Mouse (Mus musculus): Measurements from ENCODE around the gene Gm20388. TPM values are rescaled to one million over a fixed set of nuclear protein-coding genes. Genes with fewer than 3 reads are reported as not detected.
A peak's percentile ranks its signal among the peaks of the same experiment; 100 is the strongest.

Gm20388 gene
- polyA plus RNA-seq, 1 experiment from 2014 or later, result 2.5 TPM

DNA sequence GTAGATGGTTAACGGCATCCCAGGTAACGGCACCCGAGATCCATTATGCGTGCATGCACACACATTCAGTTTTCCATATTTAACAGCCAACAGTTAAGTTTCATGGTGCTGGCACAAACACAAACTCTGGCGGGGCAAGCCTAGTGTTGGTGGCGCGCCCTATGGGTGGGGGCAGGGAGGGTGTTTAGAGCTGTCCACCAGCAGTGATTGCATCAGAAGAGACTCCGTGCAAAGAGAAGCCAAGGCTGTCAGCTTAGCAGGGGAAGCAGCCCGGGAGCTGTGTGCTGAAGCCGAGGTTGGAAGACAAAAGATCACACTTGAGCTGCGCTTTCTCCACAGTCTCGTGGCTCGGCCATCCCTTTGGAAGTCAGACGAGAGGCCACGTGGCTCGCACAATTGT is 2178.0 kb downstream of the Gm20388 start:
- DNase-seq (ENCODE audit: low spot score), result no peak
- H3K27me3 ChIP-seq (ENCODE audit: low read depth, poor library complexity, severe bottlenecking), result no peaks in the 10 kb centered on the region
- peaks cover 22% of the 10 kb centered on the region; the same call in 1 of the 2 replicates for H3K4me1 ChIP-seq
- H3K27ac ChIP-seq, result no peak overlapping the region
- WGBS, result 90% methylated on average over 16 of the region's 16 CpGs
- no peaks in the 10 kb centered on the region for H3K36me3 ChIP-seq
- no peaks in the 10 kb centered on the region for H3K9me3 ChIP-seq (replicated peaks)
- H3K4me3 ChIP-seq, result no peak overlapping the region

DNA sequence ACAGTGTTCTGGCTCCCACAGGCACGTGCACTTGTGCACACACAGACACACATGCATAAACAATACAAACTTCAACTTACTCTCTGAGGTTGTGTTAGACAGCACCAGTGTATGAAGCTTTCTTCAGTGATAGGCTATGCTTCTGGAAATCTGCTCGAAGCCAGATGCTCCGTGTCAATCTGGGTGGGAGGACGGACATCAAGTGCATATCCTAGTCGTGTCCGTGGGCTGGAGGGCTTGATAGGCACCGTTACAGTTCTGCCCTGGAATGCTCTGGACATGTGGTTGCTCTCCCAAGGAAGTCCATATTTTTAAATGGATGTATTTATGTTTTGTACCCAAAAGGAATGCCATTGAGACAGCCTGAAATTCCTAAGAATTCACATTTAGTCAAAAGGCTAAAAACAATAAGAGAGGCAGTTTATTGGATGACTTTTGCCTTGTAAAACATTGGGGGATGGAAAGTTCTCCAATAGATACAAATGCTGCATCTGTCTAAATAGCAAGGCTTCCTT is 2178.6 kb downstream of the Gm20388 start:
- Histone ChIP-seq H3K4me3 (no peak overlapping the region), H3K27ac (no peak overlapping the region), H3K4me1 (peaks cover 22% of the 10 kb centered on the region; the same call in 1 of the 2 replicates), H3K9me3 (replicated peaks) (no peaks in the 10 kb centered on the region), H3K36me3 (no peaks in the 10 kb centered on the region), H3K27me3 (ENCODE audit: low read depth, poor library complexity, severe bottlenecking) (no peaks in the 10 kb centered on the region)
- no peak for DNase-seq (ENCODE audit: low spot score)
- WGBS, result 94% methylated on average over 7 of the region's 7 CpGs

DNA sequence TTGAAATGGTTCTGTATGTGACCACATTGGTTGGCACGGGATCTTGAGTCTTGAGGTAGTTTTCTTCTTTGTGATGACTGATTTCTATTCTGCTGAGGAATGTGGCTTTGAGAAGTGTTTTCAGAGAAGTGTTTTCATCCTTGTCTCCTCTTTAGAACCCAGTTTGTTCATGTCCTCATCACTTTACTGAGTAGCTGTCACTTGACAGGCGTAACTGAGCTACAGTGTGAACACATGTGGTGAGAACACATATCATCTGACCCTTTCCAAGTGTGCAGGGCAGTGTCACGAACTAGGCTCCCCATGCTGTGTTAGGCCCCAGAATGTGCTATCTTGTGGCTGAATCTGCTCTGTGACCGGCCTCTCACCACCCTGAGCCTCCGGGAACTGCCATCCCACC is 2181.8 kb downstream of the Gm20388 start:
- DNase-seq (ENCODE audit: low spot score), result no peak
- 0 out of 2 replicates have a peak, but pooled peaks cover 6% of the 10 kb centered on the region for H3K4me1 ChIP-seq
- no peaks in the 10 kb centered on the region for H3K9me3 ChIP-seq (replicated peaks)
- H3K36me3 ChIP-seq, result no peaks in the 10 kb centered on the region
- H3K27me3 ChIP-seq (ENCODE audit: low read depth, poor library complexity, severe bottlenecking), result no peaks in the 10 kb centered on the region
- H3K27ac ChIP-seq, result no peak overlapping the region
- 84% methylated on average over 5 of the region's 5 CpGs for WGBS
- no peak overlapping the region for H3K4me3 ChIP-seq

DNA sequence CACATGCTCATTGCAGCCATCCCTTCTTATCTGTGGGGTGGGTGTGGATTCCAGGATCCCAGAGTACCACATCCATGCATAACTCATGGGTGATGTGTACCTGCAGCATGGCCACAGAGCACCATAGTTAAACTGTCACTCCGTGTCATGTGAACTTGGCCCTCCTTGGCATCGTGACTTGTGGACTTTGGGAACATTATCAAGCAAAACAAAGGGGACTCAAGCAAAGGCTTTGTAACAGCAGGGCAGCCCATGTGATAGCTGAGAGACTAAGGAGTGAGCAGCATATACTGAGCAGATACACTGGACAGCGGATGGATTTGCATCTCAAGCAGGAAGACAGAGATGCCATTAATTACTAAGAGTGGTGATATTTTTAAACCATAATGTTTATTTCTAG is 2188.1 kb downstream of the Gm20388 start:
- H3K27ac ChIP-seq, result no peak overlapping the region
- H3K4me1 ChIP-seq, result peaks cover 16% of the 10 kb centered on the region
- no peak for DNase-seq (ENCODE audit: low spot score)
- no peaks in the 10 kb centered on the region for H3K36me3 ChIP-seq
- H3K27me3 ChIP-seq (ENCODE audit: low read depth, poor library complexity, severe bottlenecking), result no peaks in the 10 kb centered on the region
- 87% methylated on average over 3 of the region's 3 CpGs for whole genome bisulfite sequencing
- H3K9me3 ChIP-seq (replicated peaks), result no peaks in the 10 kb centered on the region
- no peak overlapping the region for H3K4me3 ChIP-seq

DNA sequence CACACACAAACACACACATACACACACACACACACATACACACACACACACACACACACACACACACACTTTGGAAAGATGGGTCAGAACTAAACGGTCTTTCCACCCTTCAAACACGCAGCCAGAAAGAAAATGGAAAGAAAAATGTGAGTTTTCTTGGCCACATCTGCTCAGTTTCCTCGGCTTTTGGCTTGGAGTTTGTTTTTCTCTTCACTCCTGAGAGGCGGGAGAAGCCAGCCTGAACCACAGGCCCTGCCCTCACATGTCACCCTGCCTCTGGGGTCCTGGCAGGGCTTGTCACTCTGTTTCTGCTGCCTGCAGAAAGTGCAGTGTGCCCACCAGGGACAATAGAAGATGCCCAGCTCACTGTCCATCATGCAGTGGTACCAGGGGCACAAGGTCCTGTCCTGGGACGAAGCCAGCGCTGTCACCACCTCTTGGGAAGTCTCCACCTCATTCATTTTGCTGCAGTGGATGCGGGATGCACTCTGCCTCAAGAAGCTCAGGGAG is 2189.1 kb downstream of the Gm20388 start:
- Histone ChIP-seq H3K4me3 (no peak overlapping the region), H3K36me3 (no peaks in the 10 kb centered on the region), H3K4me1 (peaks cover 20% of the 10 kb centered on the region), H3K27ac (no peak overlapping the region), H3K27me3 (ENCODE audit: low read depth, poor library complexity, severe bottlenecking) (no peaks in the 10 kb centered on the region), H3K9me3 (replicated peaks) (no peaks in the 10 kb centered on the region)
- WGBS, result 76% methylated on average over 7 of the region's 7 CpGs
- no peak for DNase-seq (ENCODE audit: low spot score)

DNA sequence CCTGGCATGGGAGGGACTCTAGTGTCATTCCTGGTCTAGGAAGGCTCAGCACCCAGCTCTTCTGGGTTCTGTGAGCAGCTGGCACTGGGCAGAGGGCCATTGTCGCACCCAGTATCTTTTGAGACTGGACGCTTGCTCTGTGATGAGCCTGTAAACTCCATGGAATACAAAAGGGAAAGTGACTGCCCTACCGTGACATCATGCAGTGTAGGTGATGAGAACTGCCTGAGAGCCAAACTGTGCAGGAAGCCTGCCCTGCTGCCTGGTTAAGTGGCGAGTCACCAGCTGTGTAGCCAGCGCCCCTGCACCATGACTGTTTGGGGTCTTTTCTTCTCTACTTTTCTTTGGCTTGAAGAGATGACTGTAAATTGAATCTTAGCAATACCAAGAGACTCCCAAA is 2191.2 kb downstream of the Gm20388 start:
- DNase-seq (ENCODE audit: low spot score), result no peak
- no peaks in the 10 kb centered on the region for H3K36me3 ChIP-seq
- H3K9me3 ChIP-seq (replicated peaks), result no peaks in the 10 kb centered on the region
- H3K4me3 ChIP-seq, result no peak overlapping the region
- peaks cover 33% of the 10 kb centered on the region for H3K4me1 ChIP-seq
- 77% methylated on average over 5 of the region's 5 CpGs for WGBS
- no peaks in the 10 kb centered on the region for H3K27me3 ChIP-seq (ENCODE audit: low read depth, poor library complexity, severe bottlenecking)
- H3K27ac ChIP-seq, result no peak overlapping the region; the same call in 1 of the 2 replicates

DNA sequence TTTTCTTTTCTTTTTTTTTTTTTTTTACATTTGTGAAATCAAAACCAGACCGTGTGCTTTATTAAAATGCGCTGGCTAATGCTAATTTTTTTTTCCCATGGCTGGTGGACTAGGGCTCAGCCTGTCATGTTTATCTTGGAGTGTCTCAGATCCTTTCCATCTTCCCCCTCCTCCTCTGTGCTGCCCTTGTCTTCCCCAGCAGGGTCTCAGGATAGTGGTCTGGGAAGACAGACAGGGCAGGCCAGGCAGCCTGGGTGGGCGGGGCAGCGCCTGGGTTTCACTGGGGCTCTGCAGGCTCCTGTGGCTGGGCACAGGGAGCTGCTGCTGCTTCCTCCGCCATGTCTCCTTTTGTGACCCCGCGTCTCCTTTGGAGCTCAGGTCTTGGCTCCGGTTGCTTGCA is 2191.6 kb downstream of the Gm20388 start:
- Histone ChIP-seq H3K27me3 (ENCODE audit: low read depth, poor library complexity, severe bottlenecking) (no peaks in the 10 kb centered on the region), H3K27ac (peak overlapping the region; percentile 61), H3K4me3 (no peak overlapping the region), H3K36me3 (no peaks in the 10 kb centered on the region), H3K9me3 (replicated peaks) (no peaks in the 10 kb centered on the region), H3K4me1 (peaks cover 35% of the 10 kb centered on the region)
- 35% methylated on average over 8 of the region's 8 CpGs for WGBS
- peak; percentile 41 for DNase-seq (ENCODE audit: low spot score)

DNA sequence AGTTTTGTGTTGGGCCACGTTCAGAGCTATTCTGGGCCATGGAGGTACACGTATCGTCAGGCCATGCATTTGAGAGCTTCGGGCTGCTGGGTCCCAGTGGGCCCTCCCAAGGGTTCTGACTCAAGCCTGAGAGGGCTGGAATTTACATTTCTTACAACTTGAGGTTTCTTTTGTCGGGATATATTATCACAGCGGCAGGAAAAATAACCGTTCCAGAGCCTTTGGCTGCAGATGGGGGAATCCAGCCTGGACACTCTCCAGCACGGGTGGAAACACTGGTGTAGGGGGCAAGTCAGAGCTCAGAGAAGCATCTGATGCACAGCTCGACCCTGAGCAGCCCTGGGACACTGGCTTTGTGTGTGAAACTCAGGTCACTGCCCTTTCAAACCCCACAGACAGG is 2192.6 kb downstream of the Gm20388 start:
- WGBS, result 82% methylated on average over 9 of the region's 9 CpGs
- Histone ChIP-seq H3K4me3 (no peak overlapping the region), H3K27me3 (ENCODE audit: low read depth, poor library complexity, severe bottlenecking) (no peaks in the 10 kb centered on the region), H3K9me3 (replicated peaks) (no peaks in the 10 kb centered on the region), H3K4me1 (peaks cover 35% of the 10 kb centered on the region), H3K27ac (no peak overlapping the region), H3K36me3 (no peaks in the 10 kb centered on the region)
- no peak for DNase-seq (ENCODE audit: low spot score)

DNA sequence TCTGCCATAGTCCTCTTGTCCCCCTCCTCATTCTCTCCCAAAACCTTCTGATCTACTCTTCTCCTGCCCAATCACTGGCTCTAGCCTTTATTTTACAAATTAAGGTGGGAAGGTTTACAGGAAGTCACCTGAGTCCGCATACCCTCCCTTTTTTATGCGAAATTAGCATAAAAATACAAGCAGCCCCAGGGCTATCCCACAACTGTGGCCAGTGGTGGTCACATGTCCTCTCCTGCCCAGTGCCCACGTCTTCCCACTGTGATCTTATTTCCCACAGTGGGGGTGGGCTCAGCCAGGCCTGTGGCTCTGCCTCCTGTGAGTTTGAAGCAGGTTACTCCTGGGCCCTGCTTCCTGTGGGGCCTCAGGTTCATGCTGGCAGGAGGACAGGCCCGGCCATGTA is 2194.0 kb downstream of the Gm20388 start:
- H3K36me3 ChIP-seq, result no peaks in the 10 kb centered on the region
- no peaks in the 10 kb centered on the region for H3K9me3 ChIP-seq (replicated peaks)
- H3K4me1 ChIP-seq, result peaks cover 35% of the 10 kb centered on the region
- no peak overlapping the region for H3K4me3 ChIP-seq
- no peaks in the 10 kb centered on the region for H3K27me3 ChIP-seq (ENCODE audit: low read depth, poor library complexity, severe bottlenecking)
- no peak for DNase-seq (ENCODE audit: low spot score)
- WGBS, result 69% methylated on average over 4 of the region's 4 CpGs
- no peak overlapping the region for H3K27ac ChIP-seq

DNA sequence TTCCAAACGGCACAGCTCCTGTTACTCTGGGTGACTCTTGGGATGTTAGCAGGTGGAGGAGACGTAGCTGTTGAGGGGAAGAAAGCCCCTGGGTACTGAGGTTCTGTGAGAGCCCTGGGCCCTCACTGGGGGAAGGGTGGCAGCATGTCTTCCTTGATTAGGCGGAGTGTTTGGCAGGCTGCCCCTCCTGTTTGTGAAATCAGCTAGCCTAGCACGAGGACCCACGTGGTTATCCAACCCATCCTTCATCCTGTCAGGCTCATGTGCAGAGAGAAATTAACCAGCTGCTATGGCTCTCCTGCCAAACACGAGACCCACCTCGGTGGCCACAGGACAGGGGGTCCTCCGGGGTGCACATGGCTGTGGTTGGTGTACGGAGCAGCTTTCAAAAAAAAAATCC is 2195.6 kb downstream of the Gm20388 start:
- Histone ChIP-seq H3K27me3 (ENCODE audit: low read depth, poor library complexity, severe bottlenecking) (no peaks in the 10 kb centered on the region), H3K4me1 (peaks cover 49% of the 10 kb centered on the region), H3K4me3 (no peak overlapping the region), H3K9me3 (replicated peaks) (no peaks in the 10 kb centered on the region), H3K36me3 (no peaks in the 10 kb centered on the region), H3K27ac (no peak overlapping the region)
- DNase-seq (ENCODE audit: low spot score), result no peak
- WGBS, result 48% methylated on average over 9 of the region's 9 CpGs

DNA sequence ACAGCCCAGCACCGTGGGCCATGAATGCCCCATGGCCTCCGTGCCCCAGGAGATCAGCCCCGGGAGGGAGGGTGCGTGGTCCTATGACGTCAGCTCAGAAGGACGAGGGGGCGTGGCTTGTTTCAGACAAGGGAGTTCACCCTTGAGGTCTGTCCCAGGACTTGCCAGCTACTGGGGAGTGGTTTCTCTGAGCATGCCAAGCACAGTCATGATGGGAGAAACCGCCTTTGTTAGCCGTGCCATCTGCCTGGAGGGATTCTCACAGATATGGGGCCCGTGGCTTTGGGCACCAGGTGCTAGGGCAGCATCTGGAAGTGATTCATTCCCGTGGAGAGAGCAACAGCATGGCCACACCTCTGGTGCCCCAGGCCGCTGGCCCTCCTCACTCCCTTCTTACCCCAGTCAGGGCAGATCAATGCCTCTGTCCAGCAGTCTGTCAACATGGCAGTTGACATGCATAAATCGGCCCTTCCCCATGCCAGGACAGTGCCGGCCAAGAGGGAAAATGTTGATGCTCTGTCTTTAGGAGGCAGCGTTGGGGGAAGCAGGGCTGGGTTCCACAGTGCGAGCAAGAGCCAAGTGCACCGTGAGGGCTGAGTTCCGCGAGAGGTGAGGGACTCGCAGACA is 2199.7 kb downstream of the Gm20388 start:
- Histone ChIP-seq H3K9me3 (replicated peaks) (no peaks in the 10 kb centered on the region), H3K27ac (0 out of 2 replicates have a peak overlapping the region, but pooled peaks have one; percentile 22), H3K27me3 (ENCODE audit: low read depth, poor library complexity, severe bottlenecking) (no peaks in the 10 kb centered on the region), H3K36me3 (no peaks in the 10 kb centered on the region), H3K4me3 (no peak overlapping the region), H3K4me1 (peaks cover 35% of the 10 kb centered on the region)
- no peak for DNase-seq (ENCODE audit: low spot score)
- WGBS, result 69% methylated on average over 20 of the region's 20 CpGs

DNA sequence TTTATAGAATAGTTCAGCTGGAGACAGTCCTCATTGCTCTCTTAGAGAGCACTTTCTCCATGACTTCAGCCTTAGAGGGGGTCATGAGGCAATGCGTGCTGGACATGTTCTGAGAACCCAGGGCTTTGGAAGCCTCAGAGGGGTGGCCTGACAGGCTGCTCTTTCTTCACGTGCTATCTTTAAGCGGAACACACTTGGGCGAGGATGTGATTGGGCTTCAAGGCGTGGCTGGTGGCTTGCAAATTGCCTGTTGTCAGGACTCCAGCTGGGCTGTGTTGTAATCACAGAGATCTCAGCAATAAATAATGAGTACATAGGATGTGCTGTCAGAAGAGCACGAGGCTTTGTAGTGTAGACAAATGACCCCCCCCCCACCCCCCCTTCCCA is 2200.2 kb downstream of the Gm20388 start:
- Histone ChIP-seq H3K27ac (no peak overlapping the region), H3K27me3 (ENCODE audit: low read depth, poor library complexity, severe bottlenecking) (no peaks in the 10 kb centered on the region), H3K4me1 (peaks cover 38% of the 10 kb centered on the region), H3K36me3 (no peaks in the 10 kb centered on the region), H3K4me3 (no peak overlapping the region), H3K9me3 (replicated peaks) (no peaks in the 10 kb centered on the region)
- 40% methylated on average over 6 of the region's 6 CpGs for WGBS
- no peak for DNase-seq (ENCODE audit: low spot score)

DNA sequence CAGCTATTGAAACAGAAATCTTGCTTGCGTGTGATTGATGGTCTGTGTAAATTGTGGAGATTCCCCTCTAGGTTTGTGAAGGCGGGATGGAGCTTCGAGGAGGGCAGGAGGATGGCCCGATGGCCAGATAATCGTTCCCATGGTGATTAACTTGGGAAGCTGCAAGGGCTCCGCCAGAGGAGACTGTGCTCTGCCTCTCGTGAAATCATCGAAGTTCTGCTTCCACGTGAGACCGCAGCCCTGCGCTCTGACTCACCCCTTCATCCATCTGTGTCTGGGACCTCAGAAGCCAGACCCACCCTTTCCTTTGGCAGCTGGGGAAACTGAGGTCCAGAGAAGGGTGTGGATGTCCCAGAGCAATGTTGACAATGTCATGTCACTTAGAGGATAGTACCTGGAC is 2201.1 kb downstream of the Gm20388 start:
- WGBS, result 69% methylated on average over 11 of the region's 11 CpGs
- peaks cover 31% of the 10 kb centered on the region for H3K4me1 ChIP-seq
- no peaks in the 10 kb centered on the region for H3K36me3 ChIP-seq
- H3K27ac ChIP-seq, result no peak overlapping the region
- no peaks in the 10 kb centered on the region for H3K27me3 ChIP-seq (ENCODE audit: low read depth, poor library complexity, severe bottlenecking)
- no peak for DNase-seq (ENCODE audit: low spot score)
- no peak overlapping the region for H3K4me3 ChIP-seq
- H3K9me3 ChIP-seq (replicated peaks), result no peaks in the 10 kb centered on the region
